Mouse (Mus musculus) induced T-regulatory cell, adult 2 months (primary cell): ENCODE data around the gene Dip2a.
A peak's percentile ranks its signal among the peaks of the same experiment; 100 is the strongest.

Source experiments
- DNase-seq: peaks from one replicate; pipeline ENCODE4 v3.0.0-alpha.2; 2012; ENCODE audit warnings: low read depth

The Dip2a gene

DNA sequence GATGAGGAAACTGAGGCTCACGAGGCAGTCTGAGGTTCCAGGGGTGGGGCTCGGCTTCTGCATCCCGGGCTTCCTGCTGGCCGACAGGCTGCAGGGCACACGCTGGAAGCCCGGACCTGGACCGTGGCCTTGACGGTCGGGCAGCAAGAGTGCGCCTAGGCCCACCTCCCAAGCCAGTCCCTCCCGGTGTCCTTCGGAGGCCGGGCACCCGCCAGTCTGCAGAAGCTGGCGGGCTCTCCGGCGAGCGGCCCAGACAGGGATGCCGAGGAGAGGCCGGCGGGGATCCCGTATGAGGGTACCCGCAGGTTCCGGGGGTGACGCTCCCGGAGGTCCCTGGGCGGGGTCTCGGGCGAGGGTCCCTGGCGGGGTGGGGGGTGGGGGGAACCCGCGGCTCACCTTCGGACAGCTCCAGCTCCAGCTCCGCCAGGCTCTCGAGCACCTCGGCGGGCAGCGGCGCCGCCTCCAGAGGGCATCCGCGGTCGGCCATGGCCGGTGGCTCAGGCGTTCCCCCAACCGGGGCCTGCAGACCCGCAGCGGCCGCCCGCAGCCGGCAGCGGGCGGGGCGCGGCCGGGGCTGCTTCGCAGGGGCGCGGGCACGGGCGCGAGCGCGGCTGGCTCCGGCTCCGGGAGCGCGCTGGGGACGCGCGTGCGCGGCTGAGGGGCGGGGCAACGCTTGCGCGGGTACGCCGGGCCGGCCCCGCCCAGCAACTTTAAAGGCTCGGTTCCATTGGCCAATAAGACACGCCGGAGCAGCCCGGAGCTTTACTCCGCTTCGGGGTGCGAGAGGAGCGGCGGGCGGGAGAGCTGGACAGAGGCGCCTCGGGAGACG lies at the start of gene Dip2a:
Gene Dip2a, minus strand, starts transcription at position 581 of the 829 bp plus-strand sequence.
- DNase-seq, result peak; percentile 94

- no peak for DNase-seq
These were observed 47.5 kb upstream of the Dip2a start for GRCm38 (mm10) chr10:76392596-76392995.

GRCm38 (mm10) chr10:76391786-76392185 lies 46.7 kb upstream of the Dip2a start:
- peak; percentile 59 for DNase-seq

- no peak for DNase-seq
These were observed 46.1 kb upstream of the Dip2a start for GRCm38 (mm10) chr10:76391166-76391565.

DNA sequence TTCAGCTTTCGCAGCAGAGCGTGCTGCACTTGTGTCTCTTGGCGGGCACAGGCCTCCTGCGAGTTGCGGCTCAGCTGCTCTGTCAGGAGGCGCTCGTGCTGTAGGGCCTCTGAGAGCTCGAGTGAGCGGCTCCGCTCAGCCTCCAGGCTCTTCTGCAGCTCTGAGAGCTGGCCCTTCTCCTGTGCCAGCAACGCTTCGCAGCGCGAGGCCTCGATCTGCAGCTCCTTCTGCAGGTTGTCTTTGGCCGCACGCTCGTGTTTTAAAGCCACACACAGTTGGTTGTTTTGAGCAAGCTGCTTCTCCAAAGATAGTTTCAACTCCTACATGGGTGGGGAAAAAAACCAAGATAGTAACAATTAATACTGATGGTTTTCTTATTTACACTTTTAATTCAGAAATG lies 29.9 kb upstream of the Dip2a start:
- no peak for DNase-seq

GRCm38 (mm10) chr10:76371736-76372135 lies 26.6 kb upstream of the Dip2a start:
- DNase-seq, result no peak

GRCm38 (mm10) chr10:76368766-76369165 lies 23.7 kb upstream of the Dip2a start:
- DNase-seq, result no peak

GRCm38 (mm10) chr10:76363233-76363632 lies 18.1 kb upstream of the Dip2a start:
- no peak for DNase-seq

- no peak for DNase-seq
These were observed 13.4 kb upstream of the Dip2a start for GRCm38 (mm10) chr10:76358468-76358867.

- DNase-seq, result no peak
These were observed 12.3 kb upstream of the Dip2a start for GRCm38 (mm10) chr10:76357286-76357875.

GRCm38 (mm10) chr10:76354974-76355373 lies 9.9 kb upstream of the Dip2a start:
- DNase-seq, result peak; percentile 54

DNA sequence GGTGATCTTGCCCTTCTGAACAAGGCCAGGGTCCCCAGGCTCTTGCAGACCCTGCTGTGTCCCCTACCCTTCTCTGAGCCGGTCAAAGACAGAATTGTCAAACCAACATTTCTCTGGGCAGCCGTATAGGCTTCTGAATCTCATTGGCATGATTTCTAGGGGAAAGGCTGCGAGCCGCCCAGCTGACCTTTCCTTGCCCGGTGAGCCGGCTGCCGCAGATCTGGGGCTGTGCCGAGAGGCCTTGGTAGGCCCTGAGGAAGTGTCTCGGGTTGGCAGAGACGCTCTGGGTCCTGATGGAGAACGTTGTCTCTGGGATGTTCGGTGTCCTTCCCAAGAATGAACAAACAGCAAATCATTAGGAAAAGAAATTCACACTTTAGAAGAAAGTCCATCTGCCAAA lies 8.9 kb upstream of the Dip2a start:
- DNase-seq, result no peak

GRCm38 (mm10) chr10:76351953-76352352 lies 6.9 kb upstream of the Dip2a start:
- DNase-seq, result no peak

- peak; percentile 92 for DNase-seq
These were observed 1.5 kb upstream of the Dip2a start for GRCm38 (mm10) chr10:76346589-76346988.

DNA sequence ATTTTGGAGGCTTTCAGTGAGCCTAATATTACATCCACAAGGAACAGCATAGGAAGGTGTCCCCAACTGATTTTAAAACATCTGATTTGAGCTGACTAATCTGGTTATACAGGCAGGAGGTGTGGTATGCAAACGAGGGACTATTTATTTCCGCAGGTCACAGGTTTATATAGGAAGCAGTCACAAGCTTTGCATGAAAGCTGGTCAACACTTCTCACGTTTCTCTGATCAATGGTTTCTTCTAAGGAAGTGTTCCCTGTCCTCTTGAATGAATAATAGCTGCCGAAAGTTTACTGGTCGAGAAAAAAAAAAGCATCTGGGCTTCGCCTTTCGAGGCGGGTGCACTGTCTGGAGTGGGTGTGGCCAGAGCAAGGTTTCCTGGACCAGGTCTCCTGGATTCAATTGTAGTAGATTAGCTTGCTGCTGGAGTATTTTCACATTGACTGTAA lies 976 bp upstream of the Dip2a start:
- DNase-seq, result peak; percentile 80

GRCm38 (mm10) chr10:76345540-76345902 lies 430 bp upstream of the Dip2a start:
- no peak for DNase-seq

DNA sequence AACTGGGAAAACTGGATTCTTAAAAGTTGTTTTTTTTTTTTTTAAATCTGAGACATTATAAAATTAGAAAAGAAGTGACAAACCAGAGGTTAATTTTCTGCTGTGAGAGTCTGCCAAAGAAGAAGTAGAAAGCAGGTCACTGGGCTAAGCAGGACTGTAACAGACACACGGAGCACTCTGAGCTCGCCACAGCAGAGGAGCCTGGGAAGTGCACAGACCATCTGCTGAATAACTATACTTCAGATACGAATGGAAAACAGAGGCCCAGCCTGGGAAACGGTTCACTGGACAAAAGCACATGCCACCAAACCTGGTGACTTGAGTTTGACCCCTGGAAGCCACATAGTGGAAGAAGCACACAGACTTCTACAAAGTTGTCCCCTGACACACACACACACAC lies 10.7 kb downstream of the Dip2a start:
- no peak for DNase-seq

GRCm38 (mm10) chr10:76332040-76332439 lies 13.1 kb downstream of the Dip2a start:
- no peak for DNase-seq

DNA sequence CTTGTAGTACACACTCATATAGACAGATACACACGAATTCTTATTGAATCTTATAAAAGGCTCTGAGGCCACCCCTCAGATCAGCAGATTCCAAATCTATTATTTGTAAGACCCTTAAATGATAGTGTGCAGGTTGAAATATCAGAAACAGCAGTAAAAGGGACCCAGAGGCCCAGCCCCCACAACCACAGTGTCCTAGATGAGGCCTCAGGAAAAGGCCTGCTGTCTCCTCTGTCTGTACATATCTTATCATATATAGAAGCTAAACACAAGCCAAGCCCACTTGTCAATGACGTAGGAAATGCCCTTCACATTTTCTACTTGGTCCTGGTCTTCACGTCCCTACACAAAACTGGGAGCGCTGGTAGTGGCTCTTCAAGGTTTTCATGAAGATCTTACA lies 16.0 kb downstream of the Dip2a start:
- no peak for DNase-seq

- no peak for DNase-seq
These were observed 16.5 kb downstream of the Dip2a start for GRCm38 (mm10) chr10:76328574-76328973.

DNA sequence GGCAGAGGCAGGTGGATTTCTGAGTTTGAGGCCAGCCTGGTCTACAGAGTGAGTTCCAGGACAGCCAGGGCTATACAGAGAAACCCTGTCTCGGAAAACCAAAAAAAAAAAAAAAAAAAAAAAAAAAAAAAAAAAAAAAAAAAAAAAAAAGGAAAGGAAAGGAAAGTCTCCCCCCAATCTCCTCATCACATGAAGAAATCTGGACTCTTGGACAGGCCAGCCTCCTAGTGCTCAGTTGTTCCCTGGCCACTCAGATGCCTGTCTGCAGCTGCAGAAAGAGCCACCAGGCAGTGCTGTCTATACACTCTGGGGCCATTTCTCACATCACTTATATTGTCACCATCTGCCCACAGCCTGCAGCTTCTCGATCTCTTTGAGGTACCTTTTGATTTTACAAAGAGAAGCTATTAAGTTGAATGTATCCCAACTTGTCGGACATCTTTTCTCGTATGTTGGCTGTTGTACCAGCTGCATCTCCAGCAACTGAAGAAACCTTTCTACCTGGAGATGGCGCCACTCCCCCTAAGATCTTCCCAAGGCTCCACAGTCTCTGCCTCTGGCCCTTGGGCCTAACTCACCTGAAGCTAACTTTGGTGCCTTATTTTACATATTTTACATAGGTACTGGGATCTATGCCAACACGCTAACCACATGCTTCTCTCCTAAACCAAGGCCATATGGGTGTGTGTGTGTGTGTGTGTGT lies 18.6 kb downstream of the Dip2a start:
- DNase-seq, result peak; percentile 63

DNA sequence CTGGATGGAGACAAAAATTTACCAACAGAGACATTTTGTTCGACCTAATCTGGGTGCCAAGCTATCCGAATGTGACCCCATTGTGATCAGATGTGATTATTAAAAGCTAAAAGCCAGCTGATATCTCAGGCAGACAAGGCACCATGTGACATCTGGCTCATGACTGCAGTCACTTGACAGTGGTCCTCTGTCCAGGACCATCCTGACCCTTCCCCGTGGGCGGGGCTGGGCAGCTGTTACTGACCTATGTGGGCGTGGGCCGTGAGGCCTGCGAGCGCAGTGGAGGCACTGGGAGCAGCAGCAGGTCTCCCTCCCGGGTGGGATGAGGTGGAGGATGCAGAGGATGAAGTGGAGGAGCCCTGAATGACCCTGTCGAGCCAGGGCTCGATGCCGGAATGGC lies 27.5 kb downstream of the Dip2a start:
- DNase-seq, result no peak

- DNase-seq, result no peak
These were observed 28.9 kb downstream of the Dip2a start for GRCm38 (mm10) chr10:76316194-76316593.
